Mouse (Mus musculus) c-Kit-positive CD71-negative TER-119-negative erythroid progenitor cells, embryonic 14.5 days (primary cell): Measurements from ENCODE around the gene Mpi.

Source experiments
- DNase-seq: peaks from one replicate; pipeline ENCODE4 v3.0.0-alpha.2; 2013; ENCODE audit warnings: low read depth

The Mpi gene

GRCm38 (mm10) chr9:57552139-57552887 lies at the start of gene Mpi:
Mpi (minus strand) TSS chr9:57552763.
- DNase-seq = peak; percentile 34

DNA sequence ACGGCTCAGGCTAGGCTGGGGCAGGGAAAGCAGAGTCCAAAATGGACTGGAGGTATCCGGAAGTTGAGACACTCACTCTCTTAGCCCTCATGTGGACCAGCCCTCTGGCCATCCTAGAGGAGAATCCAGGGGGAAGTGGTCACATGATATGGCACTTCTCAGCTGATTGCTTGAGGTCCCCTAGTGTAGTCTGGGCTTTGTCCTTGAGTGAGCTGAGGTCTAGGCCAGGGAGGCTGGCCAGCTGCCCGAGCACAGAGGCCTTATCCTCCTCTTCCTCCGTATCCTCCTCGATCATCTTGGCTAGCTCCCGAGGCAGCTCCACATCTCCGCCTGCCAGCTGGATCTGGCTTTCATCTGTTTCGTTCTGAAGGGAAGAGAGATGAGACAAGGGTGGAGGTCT lies 49.5 kb upstream of the Mpi start:
- DNase-seq = no peak

DNA sequence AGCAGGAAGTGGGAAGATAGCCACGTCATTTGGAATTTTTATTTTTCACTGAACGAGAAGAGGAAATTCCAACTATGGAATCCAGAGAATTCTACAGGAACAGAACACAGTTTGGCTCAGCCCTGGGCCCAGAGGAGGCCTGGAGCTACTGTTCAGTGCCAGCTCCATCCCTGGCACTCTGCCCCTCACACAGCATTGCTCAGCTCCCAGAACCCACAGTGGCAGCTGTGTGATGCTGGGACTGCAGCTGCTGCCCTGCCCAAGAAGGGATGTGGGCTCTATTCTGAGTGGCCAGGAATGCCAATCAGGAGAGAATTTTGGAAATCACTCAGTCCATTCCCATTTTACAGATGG lies 48.8 kb upstream of the Mpi start:
- DNase-seq = no peak

DNA sequence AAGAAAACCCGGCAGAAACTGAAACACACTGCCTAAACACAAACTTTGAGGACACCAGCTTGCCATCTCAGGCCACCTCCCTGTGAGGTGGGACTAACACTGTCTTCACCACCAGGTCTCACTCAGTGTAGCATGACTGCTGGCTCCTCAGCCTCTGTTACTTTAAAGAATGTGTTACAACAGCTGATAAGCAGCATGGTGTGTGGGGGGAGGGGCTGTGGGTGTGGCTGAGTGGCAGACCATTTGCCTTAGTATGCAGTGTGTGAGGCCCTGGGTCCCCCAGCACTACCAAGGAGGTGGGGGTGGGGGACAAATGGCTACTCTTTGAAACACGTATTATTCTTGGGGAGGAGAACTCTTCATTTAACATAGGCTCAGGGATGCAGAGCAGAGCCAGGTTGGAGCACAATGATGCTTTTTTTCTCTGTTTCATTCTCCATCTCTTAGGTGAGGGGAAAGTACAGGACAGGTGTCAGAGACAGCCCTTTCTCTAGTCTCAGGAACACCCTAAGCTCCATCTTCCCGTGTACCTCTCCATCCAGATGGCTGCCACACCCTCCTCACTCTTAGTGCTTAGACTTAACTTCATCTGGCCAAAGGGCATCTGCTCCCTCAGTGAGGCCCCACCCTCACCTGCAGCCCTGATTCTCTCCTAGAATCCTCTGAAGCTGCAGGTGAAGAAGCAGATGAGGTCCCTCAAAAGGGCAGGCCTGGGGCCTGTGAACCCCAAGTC lies 48.2 kb upstream of the Mpi start:
- DNase-seq = no peak

GRCm38 (mm10) chr9:57598851-57599563 lies 46.4 kb upstream of the Mpi start:
- DNase-seq = no peak

- no peak for DNase-seq
Measured at GRCm38 (mm10) chr9:57597929-57598382, 45.4 kb upstream of the Mpi start.

GRCm38 (mm10) chr9:57597265-57597664 lies 44.7 kb upstream of the Mpi start:
- no peak for DNase-seq

DNA sequence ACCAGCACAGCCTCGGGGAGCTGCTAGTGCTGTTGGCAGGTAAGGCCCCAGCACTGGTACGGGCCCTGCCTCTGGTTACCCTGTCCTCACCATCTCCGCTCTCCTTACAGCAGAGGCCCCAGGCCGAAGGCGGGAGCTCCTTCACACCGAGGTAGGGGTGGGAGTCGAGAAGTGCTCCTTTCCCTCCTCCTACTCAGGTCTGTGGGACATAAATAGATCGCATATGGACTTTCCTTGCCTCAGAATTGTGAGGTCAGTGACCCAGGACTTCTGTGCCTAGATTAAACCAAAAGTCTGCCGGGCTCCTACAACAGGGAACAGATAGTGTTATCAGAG lies 41.6 kb upstream of the Mpi start:
- no peak for DNase-seq

DNA sequence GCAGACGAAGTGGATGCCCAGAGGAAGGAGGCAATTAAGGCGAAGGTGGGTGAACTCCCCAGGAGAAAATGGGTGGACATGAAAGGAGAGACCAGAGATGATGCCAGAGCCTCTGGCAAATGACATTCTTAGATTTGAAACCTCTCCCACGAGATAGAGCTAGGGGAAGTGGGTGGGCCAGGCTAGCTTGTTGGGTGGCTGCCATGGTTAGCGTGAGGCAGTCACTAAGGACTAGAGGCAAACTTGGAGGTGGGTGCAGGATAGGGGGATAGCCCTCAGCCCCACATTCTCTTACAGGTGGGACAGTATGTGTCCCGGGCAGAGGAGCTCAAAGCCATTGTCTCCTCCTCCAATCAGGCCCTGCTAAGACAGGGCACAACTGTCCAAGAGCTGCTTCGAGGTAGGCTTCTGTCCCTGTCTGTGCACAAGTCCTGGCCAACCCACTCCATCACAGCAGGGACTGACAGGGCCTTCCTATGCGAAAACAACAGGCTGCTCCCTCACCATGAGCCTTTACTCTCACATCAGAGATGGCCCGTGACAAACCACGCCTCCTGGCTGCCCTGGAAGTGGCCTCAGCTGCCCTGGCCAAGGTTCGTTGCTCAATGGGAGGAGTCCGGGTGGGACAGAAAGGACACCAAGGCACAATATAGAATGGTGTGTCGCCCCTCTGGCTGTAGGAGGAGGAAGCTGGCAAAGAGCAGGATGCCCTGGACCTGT lies 41.1 kb upstream of the Mpi start:
- no peak for DNase-seq

DNA sequence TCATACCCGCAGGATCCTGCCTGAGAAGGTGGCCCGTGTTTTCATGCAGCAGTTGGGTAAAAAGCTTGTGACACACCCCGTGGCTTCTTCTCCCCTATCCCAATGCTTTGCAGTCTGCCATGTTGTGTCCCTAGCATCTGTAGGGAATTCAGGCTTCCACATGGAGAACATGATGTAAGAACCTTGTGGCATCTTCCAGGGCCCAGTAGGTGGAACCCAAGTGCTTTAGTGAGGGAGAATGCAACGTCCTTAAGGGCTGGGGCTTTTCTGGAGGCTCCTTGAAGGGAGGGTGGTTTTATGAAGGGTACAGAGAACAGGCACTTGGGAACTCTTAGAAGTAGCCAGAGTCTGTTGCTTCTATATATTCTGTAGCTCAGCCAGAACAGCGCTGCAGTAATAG lies 38.2 kb upstream of the Mpi start:
- no peak for DNase-seq

DNA sequence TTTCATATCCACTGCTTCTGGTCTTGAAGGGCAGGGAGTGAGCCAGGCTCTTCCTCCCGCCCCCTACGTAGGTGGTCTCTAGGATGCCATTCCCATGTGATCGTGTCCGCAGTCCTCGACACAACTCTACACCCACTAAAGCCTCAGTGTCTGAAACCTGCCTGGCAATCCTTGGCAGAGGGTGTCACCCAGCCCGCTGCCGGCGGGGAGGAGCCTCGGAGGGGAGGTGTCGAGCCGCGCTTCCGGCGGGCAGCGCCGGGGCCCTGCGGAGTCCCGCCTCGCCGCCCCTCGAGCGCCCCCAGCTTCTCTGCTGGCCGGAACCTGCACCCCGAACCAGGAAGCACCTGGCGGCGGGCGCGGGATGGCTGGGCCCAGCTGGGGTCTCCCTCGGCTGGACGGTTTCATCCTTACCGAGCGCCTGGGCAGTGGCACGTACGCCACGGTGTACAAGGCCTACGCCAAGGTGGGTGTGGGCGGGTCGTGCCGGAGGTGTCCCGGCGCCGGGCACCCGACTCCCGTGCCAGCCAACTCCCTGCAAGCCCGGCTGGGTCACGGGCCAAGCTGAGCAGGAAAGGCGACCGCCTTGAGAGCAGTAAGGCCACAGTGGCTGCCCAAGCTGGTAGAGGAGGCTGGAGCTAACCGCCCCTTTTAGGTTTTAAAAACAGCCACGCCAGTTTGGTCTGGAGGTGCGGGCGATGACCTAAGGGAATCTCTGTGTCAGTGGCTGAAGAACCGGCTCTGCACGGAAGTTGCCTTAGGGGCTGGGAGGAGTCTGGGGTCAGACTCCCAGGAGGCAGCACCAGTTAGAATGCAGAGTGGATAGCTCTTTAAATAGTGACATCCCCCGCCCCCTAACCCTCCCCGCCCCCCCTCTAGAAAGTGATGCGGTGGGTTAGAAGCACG lies 36.9 kb upstream of the Mpi start, which contains the start of gene Ulk3:
TSS of gene Ulk3 (plus strand) at position 229 of the 903 bp plus-strand sequence.
- peak; percentile 63 for DNase-seq

- no peak for DNase-seq
Measured at GRCm38 (mm10) chr9:57584991-57585390, 32.4 kb upstream of the Mpi start.

DNA sequence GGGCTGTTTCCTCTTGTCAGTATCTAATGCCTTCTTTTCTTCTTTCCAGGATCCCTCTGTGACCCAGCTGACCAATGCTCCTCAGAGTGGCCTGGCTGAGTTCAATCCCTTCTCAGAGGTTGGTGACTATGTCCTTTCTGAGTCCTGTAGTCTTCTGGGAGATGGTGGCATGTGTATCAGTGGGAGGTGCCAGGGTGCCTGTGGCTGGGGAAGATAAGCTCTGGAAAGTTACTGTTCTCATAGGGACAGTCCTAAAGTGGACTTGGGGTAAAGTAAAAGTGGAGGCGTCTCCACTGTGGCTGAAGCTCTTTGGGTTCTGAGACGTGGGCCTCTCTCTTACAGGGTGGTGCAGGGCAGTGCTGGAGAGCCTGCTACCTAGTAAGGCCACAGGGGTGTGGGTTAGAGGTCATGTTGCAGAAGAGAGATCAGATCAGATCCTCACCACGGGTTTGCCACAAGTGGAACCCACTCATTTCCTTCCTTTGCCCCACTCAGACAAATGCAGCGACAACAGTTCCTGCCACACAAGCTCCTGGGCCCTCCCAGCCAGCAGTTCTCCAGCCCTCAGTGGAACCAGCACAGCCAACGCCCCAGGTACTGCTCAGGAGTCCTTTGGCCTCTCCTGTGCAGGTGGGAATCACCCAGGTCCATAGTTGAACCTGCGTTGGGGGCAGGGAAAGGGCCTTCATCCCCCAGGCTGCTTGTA lies 24.7 kb upstream of the Mpi start:
- no peak for DNase-seq

DNA sequence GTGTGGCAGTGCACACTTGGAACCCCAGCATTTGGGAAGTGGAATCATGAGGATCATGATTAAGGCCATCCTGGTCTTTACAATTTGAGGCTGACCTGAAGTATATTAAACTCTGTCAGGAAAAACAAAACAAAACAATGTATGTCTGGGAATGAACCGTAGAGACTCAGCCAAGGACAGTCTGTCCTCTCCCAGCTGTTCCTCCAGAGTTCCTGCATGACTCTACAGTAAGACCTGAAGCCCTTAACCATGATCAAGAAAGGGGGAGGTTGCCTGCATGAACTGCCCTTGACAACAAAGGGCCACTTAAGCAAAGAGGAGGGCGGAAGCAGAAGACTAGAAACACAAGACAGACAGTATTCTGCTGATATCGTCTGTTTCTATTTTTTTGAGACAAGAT lies 23.0 kb upstream of the Mpi start:
- no peak for DNase-seq

DNA sequence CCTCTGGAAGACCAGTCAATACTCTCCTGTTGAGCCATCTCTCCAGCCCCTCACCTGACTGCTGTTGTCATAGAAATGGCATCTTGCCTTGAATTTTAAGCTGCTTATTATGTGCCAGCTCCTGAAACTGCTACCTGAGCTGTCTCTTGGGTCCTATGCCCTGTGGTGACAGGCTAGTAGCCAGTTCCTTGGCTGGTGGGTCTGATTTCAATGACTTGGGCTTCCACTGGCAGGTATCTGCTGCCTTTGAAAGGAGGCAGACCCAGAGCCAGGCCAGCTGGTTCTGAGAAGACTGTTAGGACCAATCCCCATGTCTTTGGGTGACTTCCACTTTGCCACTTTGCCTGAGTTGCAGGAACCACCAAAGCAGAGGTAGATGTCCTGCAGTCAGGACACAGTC lies 21.8 kb upstream of the Mpi start:
- DNase-seq = no peak

- DNase-seq = no peak
Measured at GRCm38 (mm10) chr9:57568500-57568899, 15.9 kb upstream of the Mpi start.

DNA sequence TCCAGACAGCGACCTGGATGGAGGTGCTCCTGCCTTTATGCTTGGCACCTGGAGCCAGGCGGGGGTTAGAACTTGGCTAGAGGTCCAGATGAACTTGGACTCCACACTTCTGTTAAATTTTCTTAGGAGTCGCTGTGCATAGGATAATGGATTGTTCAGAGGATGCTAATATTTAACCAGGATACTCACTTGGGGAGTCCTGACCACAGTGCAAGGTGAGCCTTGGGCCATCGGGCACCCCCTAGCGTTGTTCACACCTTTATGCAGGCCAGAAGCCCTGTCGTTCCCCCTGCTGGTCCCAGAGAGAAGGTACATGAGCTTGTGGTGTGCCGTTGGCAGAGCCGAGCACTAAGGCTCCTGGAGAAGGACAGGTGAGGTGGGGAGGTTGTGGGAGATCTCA lies 14.3 kb upstream of the Mpi start:
- DNase-seq = no peak

- no peak for DNase-seq
Measured at GRCm38 (mm10) chr9:57565741-57566221, 13.2 kb upstream of the Mpi start.

- no peak for DNase-seq
Measured at GRCm38 (mm10) chr9:57564609-57565008, 12.0 kb upstream of the Mpi start.

- no peak for DNase-seq
Measured at GRCm38 (mm10) chr9:57562896-57563372, 10.4 kb upstream of the Mpi start.
